Mouse (Mus musculus) forebrain, embryonic 15.5 days (tissue): ENCODE data around the gene Gm14406. TPM values are rescaled to one million over a fixed set of nuclear protein-coding genes. Genes with fewer than 3 reads are reported as not detected.
"Not testable (repeated sequence)": the region's sequence is repeated elsewhere in the genome, so short reads cannot be mapped to it uniquely, and the experiment has no call there.

Experiments used
- ATAC-seq: fragments of 200-750 bp; cut with Nextera tagmentation; replicated peaks from 2 replicates; pipeline ENCODE4 v1.8.0; 2017; ENCODE audit warnings: mild to moderate bottlenecking, moderate TSS enrichment, moderate library complexity
- H3K27ac ChIP-seq: fragments of 300-500 bp; sonication (generic); replicated peaks from 2 replicates; pipeline ENCODE4 v1.5.1; 2015; ENCODE audit warnings: mild to moderate bottlenecking, inconsistent platforms
- H3K27me3 ChIP-seq: fragments of 300-500 bp; sonication (generic); 2 replicates; pipeline ENCODE4 v1.6.1; 2015; ENCODE audit warnings: inconsistent platforms
- H3K36me3 ChIP-seq: fragments of 300-500 bp; sonication (generic); 2 replicates; pipeline ENCODE4 v1.6.1; 2015; ENCODE audit warnings: mild to moderate bottlenecking, inconsistent platforms
- H3K4me1 ChIP-seq: fragments of 300-500 bp; sonication (generic); 2 replicates; pipeline ENCODE4 v1.6.1; 2015; ENCODE audit warnings: inconsistent platforms
- H3K4me2 ChIP-seq: fragments of 300-500 bp; sonication (generic); replicated peaks from 2 replicates; pipeline ENCODE4 v1.6.1; 2015; ENCODE audit warnings: mild to moderate bottlenecking, inconsistent platforms
- H3K4me3 ChIP-seq: fragments of 300-500 bp; sonication (generic); 2 replicates; pipeline ENCODE4 v1.5.1; 2015; ENCODE audit warnings: mild to moderate bottlenecking, inconsistent platforms
- H3K9ac ChIP-seq: fragments of 300-500 bp; sonication (generic); replicated peaks from 2 replicates; pipeline ENCODE4 v1.6.1; 2015; ENCODE audit warnings: mild to moderate bottlenecking, inconsistent platforms
- H3K9me3 ChIP-seq: fragments of 300-500 bp; sonication (generic); 2 replicates; pipeline ENCODE4 v1.6.1; 2016; ENCODE audit warnings: inconsistent platforms
- WGBS: fragments of 180-500 bp; shearing (Covaris S2); methylation state at CpG from one replicate; pipeline ENCODE4 v1.1.7; 2015; ENCODE audit warnings: mixed read lengths; 5-methylcytosine and 5-hydroxymethylcytosine counted together
- polyA plus RNA-seq: library from polyadenylated mRNA; unstranded; fragments of >200 nt; fragmentation: Nextera tagmentation; extraction: Ambion mirVana; gene quantifications from 2 replicates; pipeline ENCODE4 v1.2.1, GENCODE M21; 2015

Gm14406 gene
- polyA plus RNA-seq = not detected in 2 replicates

GRCm38 (mm10) chr2:177577998-177578397 lies at the start of gene Gm14406:
TSS of gene Gm14406 (minus strand) at chr2:177578210.
- not testable (repeated sequence) for ATAC-seq, H3K27ac ChIP-seq, H3K4me1 ChIP-seq, H3K4me2 ChIP-seq, H3K36me3 ChIP-seq, H3K9ac ChIP-seq, H3K9me3 ChIP-seq, H3K27me3 ChIP-seq, H3K4me3 ChIP-seq
- 92% methylated on average over 2 of the region's 2 CpGs for WGBS

GRCm38 (mm10) chr2:177575141-177575540 lies 2.9 kb downstream of the Gm14406 start:
- H3K4me2 ChIP-seq, H3K4me1 ChIP-seq, H3K36me3 ChIP-seq, H3K9me3 ChIP-seq, H3K4me3 ChIP-seq, H3K27ac ChIP-seq, H3K9ac ChIP-seq, H3K27me3 ChIP-seq, ATAC-seq: not testable (repeated sequence)
- WGBS = 96% methylated on average over 1 of the region's 2 CpGs

- H3K27ac ChIP-seq, H3K4me3 ChIP-seq, H3K27me3 ChIP-seq, H3K4me2 ChIP-seq, H3K4me1 ChIP-seq, H3K9me3 ChIP-seq, H3K9ac ChIP-seq, ATAC-seq, H3K36me3 ChIP-seq: not testable (repeated sequence)
- WGBS = 78% methylated on average over 4 of the region's 4 CpGs
These were observed 18.6 kb downstream of the Gm14406 start for GRCm38 (mm10) chr2:177559365-177559764.

- H3K9me3 ChIP-seq, H3K36me3 ChIP-seq, ATAC-seq, H3K4me3 ChIP-seq, H3K27ac ChIP-seq, H3K9ac ChIP-seq, H3K4me2 ChIP-seq, H3K27me3 ChIP-seq, H3K4me1 ChIP-seq: not testable (repeated sequence)
- 75% methylated on average over 1 of the region's 1 CpGs for WGBS
These were observed 22.7 kb downstream of the Gm14406 start for GRCm38 (mm10) chr2:177555261-177555660.

GRCm38 (mm10) chr2:177537717-177538116 lies 40.3 kb downstream of the Gm14406 start:
- H3K4me1 ChIP-seq, H3K9ac ChIP-seq, H3K9me3 ChIP-seq, H3K4me3 ChIP-seq, H3K27me3 ChIP-seq, H3K36me3 ChIP-seq, ATAC-seq, H3K27ac ChIP-seq, H3K4me2 ChIP-seq: not testable (repeated sequence)
- WGBS = 84% methylated on average over 5 of the region's 5 CpGs

- not testable (repeated sequence) for H3K9me3 ChIP-seq, H3K27me3 ChIP-seq, H3K4me2 ChIP-seq, H3K36me3 ChIP-seq, H3K9ac ChIP-seq, ATAC-seq, H3K4me3 ChIP-seq, H3K27ac ChIP-seq, H3K4me1 ChIP-seq
- 82% methylated on average over 2 of the region's 2 CpGs for WGBS
These were observed 40.9 kb downstream of the Gm14406 start for GRCm38 (mm10) chr2:177537141-177537540.

GRCm38 (mm10) chr2:177535876-177536275 lies 42.1 kb downstream of the Gm14406 start:
- H3K9ac ChIP-seq = no peak overlapping the region
- H3K27me3 ChIP-seq = no peaks in the 10 kb centered on the region
- no peak overlapping the region for H3K27ac ChIP-seq
- WGBS = 84% methylated on average over 9 of the region's 9 CpGs
- H3K4me1 ChIP-seq = no peaks in the 10 kb centered on the region
- no peaks in the 10 kb centered on the region for H3K36me3 ChIP-seq
- no peaks in the 10 kb centered on the region for H3K9me3 ChIP-seq
- H3K4me2 ChIP-seq = no peak overlapping the region
- ATAC-seq = no peak
- H3K4me3 ChIP-seq = no peak overlapping the region

GRCm38 (mm10) chr2:177524171-177524570 lies 53.8 kb downstream of the Gm14406 start:
- WGBS = 93% methylated on average over 16 of the region's 16 CpGs
- not testable (repeated sequence) for H3K27ac ChIP-seq, H3K9me3 ChIP-seq, H3K4me3 ChIP-seq, H3K4me1 ChIP-seq, H3K27me3 ChIP-seq, H3K4me2 ChIP-seq, H3K9ac ChIP-seq, ATAC-seq, H3K36me3 ChIP-seq

- H3K4me3 ChIP-seq, H3K27me3 ChIP-seq, H3K9me3 ChIP-seq, ATAC-seq, H3K9ac ChIP-seq, H3K4me1 ChIP-seq, H3K4me2 ChIP-seq, H3K27ac ChIP-seq, H3K36me3 ChIP-seq: not testable (repeated sequence)
- whole genome bisulfite sequencing = 91% methylated on average over 6 of the region's 6 CpGs
These were observed 54.3 kb downstream of the Gm14406 start for GRCm38 (mm10) chr2:177523674-177524073.

- no peaks in the 10 kb centered on the region for H3K4me1 ChIP-seq
- no peak overlapping the region for H3K4me2 ChIP-seq
- H3K36me3 ChIP-seq = no peaks in the 10 kb centered on the region
- no peaks in the 10 kb centered on the region for H3K27me3 ChIP-seq
- WGBS = 92% methylated on average over 20 of the region's 20 CpGs
- H3K9me3 ChIP-seq = 0 out of 2 replicates have a peak, but pooled peaks cover 9% of the 10 kb centered on the region
- H3K27ac ChIP-seq = no peak overlapping the region
- no peak for ATAC-seq
- H3K4me3 ChIP-seq = no peak overlapping the region
- H3K9ac ChIP-seq = no peak overlapping the region
These were observed 54.9 kb downstream of the Gm14406 start for GRCm38 (mm10) chr2:177523061-177523460.

- Histone ChIP-seq H3K4me1 (no peaks in the 10 kb centered on the region), H3K36me3 (no peaks in the 10 kb centered on the region), H3K4me2 (no peak overlapping the region), H3K27ac (no peak overlapping the region), H3K4me3 (no peak overlapping the region), H3K9ac (no peak overlapping the region), H3K27me3 (no peaks in the 10 kb centered on the region), H3K9me3 (0 out of 2 replicates have a peak, but pooled peaks cover 9% of the 10 kb centered on the region)
- 81% methylated on average over 8 of the region's 8 CpGs for WGBS
- ATAC-seq = no peak
These were observed 58.0 kb downstream of the Gm14406 start for GRCm38 (mm10) chr2:177520035-177520434.
